Mouse (Mus musculus) B cell, adult (primary cell): ENCODE measurements around the gene Gm45618. TPM values are rescaled to one million over a fixed set of nuclear protein-coding genes. Genes with fewer than 3 reads are reported as not detected.

Experiments
- total RNA-seq: library from RNA; stranded (reverse); gene quantifications from 4 replicates; pipeline ENCODE4 v1.2.4, GENCODE M21; 2023; ENCODE audit not compliant: inconsistent age

The Gm45618 gene
- total RNA-seq: not detected in 4 replicates

DNA sequence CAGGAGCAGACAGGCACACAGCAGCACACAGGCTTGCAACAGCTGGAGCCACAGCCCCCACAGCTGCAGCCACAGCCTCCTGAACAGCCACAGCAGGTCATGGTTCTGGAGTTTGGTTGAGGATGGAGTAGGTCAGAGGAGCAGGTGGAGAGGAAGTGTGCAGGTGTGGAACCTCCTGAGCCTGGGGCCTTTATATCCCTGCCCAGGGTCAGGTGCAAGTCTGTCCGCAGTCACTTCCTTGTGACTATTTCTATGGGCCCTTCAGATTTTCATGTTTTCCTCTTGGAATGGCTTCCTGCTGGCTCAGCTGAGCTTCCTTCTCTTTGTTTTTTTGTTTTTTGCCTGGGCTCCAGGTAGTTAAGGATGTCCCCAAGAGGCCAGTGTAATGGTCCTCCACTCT lies at the start of gene Gm45618:
Gm45618 (minus strand) TSS at position 101 of the 400 bp plus-strand sequence.

DNA sequence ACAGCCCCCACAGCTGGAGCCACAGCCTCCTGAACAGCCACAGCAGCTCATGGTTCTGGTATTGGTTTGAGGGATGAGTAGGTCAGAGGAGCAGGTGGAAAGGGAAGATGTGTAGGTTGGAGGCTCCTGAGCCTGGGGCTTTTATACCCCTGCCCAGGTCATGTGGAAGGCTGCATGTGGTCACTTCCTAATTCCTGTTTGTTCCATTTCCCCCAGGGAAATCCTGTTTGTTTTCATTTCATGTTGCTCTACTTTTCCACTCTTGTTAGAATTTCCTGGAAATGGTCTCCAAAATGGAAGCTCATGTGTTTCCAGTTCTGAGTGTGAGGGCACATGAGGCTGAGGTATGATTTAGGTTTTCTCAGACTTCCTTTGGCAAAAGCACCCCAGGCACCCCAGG lies 45.1 kb upstream of the Gm45618 start, which contains the start of gene Gm4553:
Gm4553 (minus strand) TSS at position 101 of the 400 bp plus-strand sequence.

GRCm38 (mm10) chr7:142157013-142157412 lies 36.5 kb upstream of the Gm45618 start, which contains the start of gene Gm29735:
Gm29735 (minus strand) TSS chr7:142157113.

DNA sequence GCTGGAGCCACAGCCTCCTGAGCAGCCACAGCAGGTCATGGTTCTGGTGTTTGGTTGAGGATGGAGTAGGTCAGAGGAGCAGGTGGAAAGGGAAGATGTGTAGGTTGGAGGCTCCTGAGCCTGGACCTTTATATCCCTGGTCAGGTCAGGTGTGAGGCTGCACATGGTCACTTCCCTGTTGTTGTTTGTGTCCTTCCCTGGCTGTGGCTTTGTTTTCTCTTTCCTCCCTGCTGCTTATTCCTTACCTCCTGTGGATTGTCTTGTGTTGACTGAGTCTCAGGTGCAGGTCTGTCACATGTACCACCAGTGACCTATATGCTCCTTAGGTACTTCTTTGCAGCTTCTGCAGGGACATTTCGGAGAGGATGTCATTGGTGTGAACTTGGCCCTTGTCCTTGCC lies 24.0 kb upstream of the Gm45618 start, which contains the start of gene Gm45337:
Gm45337 (minus strand) TSS at position 101 of the 400 bp plus-strand sequence.

DNA sequence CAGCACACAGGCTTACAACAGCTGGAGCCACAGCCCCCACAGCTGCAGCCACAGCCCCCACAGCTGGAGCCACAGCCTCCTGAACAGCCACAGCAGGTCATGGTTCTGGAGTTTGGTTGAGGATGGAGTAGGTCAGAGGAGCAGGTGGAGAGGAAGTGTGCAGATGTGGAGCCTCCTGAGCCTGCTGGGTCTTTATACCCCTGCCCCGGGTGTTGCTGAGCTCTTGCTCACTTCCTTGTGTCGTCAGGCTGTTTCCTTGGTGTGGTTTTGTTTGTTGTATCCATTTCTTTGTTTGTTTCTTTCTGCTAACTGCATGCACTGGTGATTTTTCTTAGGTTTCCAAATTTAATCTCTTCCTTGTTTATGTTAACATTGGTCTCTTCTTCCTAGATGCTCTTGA lies 15.4 kb upstream of the Gm45618 start, which contains the start of gene Gm39115:
Gm39115 (minus strand) TSS at position 101 of the 400 bp plus-strand sequence.

GRCm38 (mm10) chr7:142095183-142095931 lies 25.2 kb downstream of the Gm45618 start, which contains the start of gene Dusp8:
Dusp8 (minus strand) TSS chr7:142095843.

Other genes starting within 250 kb of the Gm45618 start
- 58.9 to 69.2 TPM (median 68.6 TPM) in 4 replicates for gene Tollip, start 202.2 kb downstream of the Gm45618 start, total RNA-seq
- not detected in 4 replicates for gene Brsk2, start 171.0 kb downstream of the Gm45618 start, total RNA-seq
- 34.0 to 35.6 TPM (median 34.9 TPM) in 4 replicates for gene Mob2, start 59.7 kb downstream of the Gm45618 start, total RNA-seq
- gene Dusp8, start 24.9 kb downstream of the Gm45618 start, total RNA-seq: 2.3 to 4.8 TPM (median 3.5 TPM) in 4 replicates
- gene Gm39115, start 15.3 kb upstream of the Gm45618 start, total RNA-seq: not detected in 4 replicates
- not detected in 4 replicates for gene Gm45337, start 23.9 kb upstream of the Gm45618 start, total RNA-seq
- not detected in 4 replicates for gene Gm29735, start 36.4 kb upstream of the Gm45618 start, total RNA-seq
- not detected in 4 replicates for gene Gm4553, start 45.0 kb upstream of the Gm45618 start, total RNA-seq
- not detected in 4 replicates for gene Krtap5-2, start 55.3 kb upstream of the Gm45618 start, total RNA-seq
- gene Gm10153, start 69.7 kb upstream of the Gm45618 start, total RNA-seq: not detected in 4 replicates
- gene Krtap5-3, start 80.6 kb upstream of the Gm45618 start, total RNA-seq: not detected in 4 replicates
- gene Gm7579, start 91.1 kb upstream of the Gm45618 start, total RNA-seq: not detected in 4 replicates
- not detected in 4 replicates for gene Krtap5-5, start 109.2 kb upstream of the Gm45618 start, total RNA-seq
- not detected in 4 replicates for gene Gm40460, start 120.3 kb upstream of the Gm45618 start, total RNA-seq
- not detected in 4 replicates for gene Gm2431, start 137.6 kb upstream of the Gm45618 start, total RNA-seq
- not detected in 4 replicates for gene Gm4559, start 153.6 kb upstream of the Gm45618 start, total RNA-seq
- gene Krtap5-1, start 176.4 kb upstream of the Gm45618 start, total RNA-seq: not detected in 4 replicates
- gene Krtap5-4, start 182.8 kb upstream of the Gm45618 start, total RNA-seq: not detected in 4 replicates